Mouse (Mus musculus) forebrain, embryonic 11.5 days (tissue): ENCODE data around the gene Cenpu. TPM values are rescaled to one million over a fixed set of nuclear protein-coding genes. Genes with fewer than 3 reads are reported as not detected.
"Not testable (repeated sequence)": the region's sequence is repeated elsewhere in the genome, so short reads cannot be mapped to it uniquely, and the experiment has no call there.

Source experiments
- ATAC-seq: fragments of 200-750 bp; cut with Nextera tagmentation; replicated peaks from 2 replicates; pipeline ENCODE4 v1.8.0; 2017; ENCODE audit warnings: moderate TSS enrichment; ENCODE audit not compliant: low FRiP score
- DNase-seq: peaks from one replicate; pipeline ENCODE4 v3.0.0-alpha.2; 2017; ENCODE audit warnings: low spot score
- H3K27ac ChIP-seq: fragments of 300-500 bp; sonication (generic); 2 replicates; pipeline ENCODE4 v1.5.1; 2014; ENCODE audit warnings: low read depth, low read length
- H3K27me3 ChIP-seq: fragments of 300-500 bp; sonication (generic); 2 replicates; pipeline ENCODE4 v1.6.1; 2014; ENCODE audit warnings: mild to moderate bottlenecking, low read length, mixed read lengths; ENCODE audit not compliant: control insufficient read depth, insufficient read depth
- H3K36me3 ChIP-seq: fragments of 300-500 bp; sonication (generic); 2 replicates; pipeline ENCODE4 v1.6.1; 2014; ENCODE audit warnings: mild to moderate bottlenecking, low read length, moderate library complexity, mixed read lengths; ENCODE audit not compliant: control insufficient read depth, insufficient read depth
- H3K4me1 ChIP-seq: fragments of 300-500 bp; sonication (generic); replicated peaks from 2 replicates; pipeline ENCODE4 v1.6.1; 2014; ENCODE audit warnings: low read length, mixed read lengths; ENCODE audit not compliant: control insufficient read depth, insufficient read depth
- H3K4me2 ChIP-seq: fragments of 300-500 bp; sonication (generic); 2 replicates; pipeline ENCODE4 v1.6.1; 2014; ENCODE audit warnings: low read depth, mild to moderate bottlenecking, low read length, moderate library complexity, mixed read lengths; ENCODE audit not compliant: severe bottlenecking
- H3K4me3 ChIP-seq: fragments of 300-500 bp; sonication (generic); 2 replicates; pipeline ENCODE4 v1.5.1; 2014; ENCODE audit warnings: low read depth, low read length
- H3K9ac ChIP-seq: fragments of 300-500 bp; sonication (generic); 2 replicates; pipeline ENCODE4 v1.6.1; 2014; ENCODE audit warnings: low read length
- H3K9me3 ChIP-seq: fragments of 300-500 bp; sonication (generic); 2 replicates; pipeline ENCODE4 v1.6.1; 2016; ENCODE audit warnings: low read length, mixed read lengths; ENCODE audit not compliant: control insufficient read depth
- WGBS: fragments of 180-500 bp; shearing (Covaris S2); extraction: QIAGEN DNeasy Blood & Tissue Kit; methylation state at CpG from one replicate; pipeline ENCODE4 v1.1.7; 2014; 5-methylcytosine and 5-hydroxymethylcytosine counted together
- polyA plus RNA-seq: library from polyadenylated mRNA; unstranded; fragments of >200 nt; fragmentation: Nextera tagmentation; extraction: Ambion mirVana; gene quantifications from 2 replicates; pipeline ENCODE4 v1.2.1, GENCODE M21; 2014

Gene Cenpu
- polyA plus RNA-seq, 1 experiment from 2014 or later: 32.6 TPM

DNA sequence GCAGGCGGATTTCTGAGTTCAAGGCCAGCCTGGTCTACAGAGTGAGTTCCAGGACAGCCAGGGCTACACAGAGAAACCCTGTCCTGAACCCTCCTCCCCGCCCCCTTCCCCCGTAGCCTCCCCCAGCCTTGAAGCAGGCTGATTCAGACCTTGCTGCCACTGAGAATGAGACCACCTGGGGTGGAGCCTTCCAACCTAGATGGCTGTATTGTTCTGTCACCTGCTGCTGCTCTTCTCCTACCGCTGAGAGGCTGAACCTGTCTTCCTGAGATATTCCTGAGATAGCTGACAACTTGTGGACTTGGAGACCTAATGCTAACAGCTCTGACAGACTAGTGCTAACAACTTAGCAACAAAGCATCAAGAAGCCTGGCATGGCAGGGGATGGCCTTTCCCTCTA is 32.5 kb downstream of the Cenpu start:
- ATAC-seq: not testable (repeated sequence)

DNA sequence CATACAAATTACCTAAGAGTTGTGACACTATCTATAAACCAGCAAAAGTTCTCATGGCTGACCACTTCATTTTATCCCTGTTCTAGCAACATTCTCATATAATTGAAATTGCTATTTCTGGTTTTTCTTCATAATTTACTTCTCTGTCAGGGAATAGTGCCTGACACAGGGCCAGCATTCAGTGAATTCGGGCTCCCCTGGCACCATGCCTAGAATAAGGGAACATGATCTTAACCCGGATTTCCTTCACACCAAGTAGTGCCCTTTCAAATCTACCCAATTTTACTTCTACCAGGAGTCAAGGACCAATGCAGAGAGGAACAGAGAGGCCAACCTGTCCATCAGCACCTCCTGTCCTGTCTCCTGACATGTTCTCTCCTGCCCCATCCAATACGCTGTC is 33.7 kb downstream of the Cenpu start:
- no peak overlapping the region for H3K27ac ChIP-seq
- DNase-seq: no peak
- no peak overlapping the region for H3K9ac ChIP-seq
- ATAC-seq: no peak
- no peaks in the 10 kb centered on the region for H3K27me3 ChIP-seq
- no peaks in the 10 kb centered on the region for H3K36me3 ChIP-seq
- 88% methylated on average over 3 of the region's 3 CpGs for WGBS
- H3K4me1 ChIP-seq: no peaks in the 10 kb centered on the region
- no peak overlapping the region for H3K4me3 ChIP-seq
- H3K9me3 ChIP-seq: no peaks in the 10 kb centered on the region
- no peak overlapping the region for H3K4me2 ChIP-seq

More for the DNA sequence above, 32.5 kb downstream of the Cenpu start:
- WGBS: 53% methylated on average over 4 of the region's 4 CpGs
- not testable (repeated sequence) for H3K9me3 ChIP-seq, H3K4me3 ChIP-seq, H3K27me3 ChIP-seq, H3K27ac ChIP-seq, H3K36me3 ChIP-seq, DNase-seq, H3K9ac ChIP-seq, H3K4me1 ChIP-seq, H3K4me2 ChIP-seq

DNA sequence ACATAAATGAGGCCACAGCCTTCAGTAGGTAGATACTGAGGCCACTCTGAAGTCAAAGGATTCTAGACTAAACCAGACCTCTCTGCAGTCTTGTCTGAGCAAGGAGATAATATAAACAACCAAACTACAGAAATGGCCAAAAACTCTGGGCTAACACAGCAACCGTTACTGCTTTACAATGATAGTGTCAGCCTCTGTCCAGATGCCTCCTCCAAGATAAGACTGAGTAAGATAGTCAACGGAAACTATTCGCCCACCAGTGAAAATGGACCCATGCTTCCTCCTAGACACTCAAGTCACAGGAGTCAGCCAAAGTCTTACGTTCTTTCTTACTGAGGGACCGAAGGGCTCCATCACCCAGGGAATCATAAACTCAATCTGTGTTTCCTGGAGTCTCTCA is 36.1 kb downstream of the Cenpu start:
- 93% methylated on average over 5 of the region's 5 CpGs for WGBS
- no peak overlapping the region for H3K4me3 ChIP-seq
- no peak overlapping the region for H3K27ac ChIP-seq
- no peaks in the 10 kb centered on the region for H3K36me3 ChIP-seq
- no peaks in the 10 kb centered on the region for H3K27me3 ChIP-seq
- no peaks in the 10 kb centered on the region for H3K9me3 ChIP-seq
- H3K4me1 ChIP-seq: no peaks in the 10 kb centered on the region
- no peak overlapping the region for H3K9ac ChIP-seq
- H3K4me2 ChIP-seq: no peak overlapping the region
- no peak for DNase-seq
- ATAC-seq: no peak

DNA sequence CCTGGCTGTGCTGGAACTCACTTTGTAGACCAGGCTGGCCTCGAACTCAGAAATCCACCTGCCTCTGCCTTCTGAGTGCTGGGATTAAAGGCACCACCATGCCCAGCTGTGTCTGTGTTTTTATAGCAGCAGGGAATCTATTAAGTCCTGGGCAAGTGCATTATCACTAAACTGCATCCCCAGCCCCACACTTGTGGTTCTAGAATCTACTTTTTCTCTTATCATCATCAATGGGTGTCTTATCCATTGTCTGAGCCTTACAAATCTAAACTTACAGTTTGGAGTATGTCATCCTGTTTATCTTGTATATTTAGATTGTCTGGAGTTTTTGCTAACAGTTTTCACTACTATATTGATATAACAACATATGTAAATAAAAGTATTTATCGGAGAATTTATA is 36.8 kb downstream of the Cenpu start:
- DNase-seq (no peak), ATAC-seq (no peak)
- 98% methylated on average over 2 of the region's 2 CpGs for WGBS
- H3K4me3 ChIP-seq: no peak overlapping the region
- H3K9me3 ChIP-seq: no peaks in the 10 kb centered on the region
- no peaks in the 10 kb centered on the region for H3K4me1 ChIP-seq
- H3K27ac ChIP-seq: no peak overlapping the region
- H3K4me2 ChIP-seq: no peak overlapping the region
- H3K9ac ChIP-seq: no peak overlapping the region
- no peaks in the 10 kb centered on the region for H3K36me3 ChIP-seq
- no peaks in the 10 kb centered on the region for H3K27me3 ChIP-seq

DNA sequence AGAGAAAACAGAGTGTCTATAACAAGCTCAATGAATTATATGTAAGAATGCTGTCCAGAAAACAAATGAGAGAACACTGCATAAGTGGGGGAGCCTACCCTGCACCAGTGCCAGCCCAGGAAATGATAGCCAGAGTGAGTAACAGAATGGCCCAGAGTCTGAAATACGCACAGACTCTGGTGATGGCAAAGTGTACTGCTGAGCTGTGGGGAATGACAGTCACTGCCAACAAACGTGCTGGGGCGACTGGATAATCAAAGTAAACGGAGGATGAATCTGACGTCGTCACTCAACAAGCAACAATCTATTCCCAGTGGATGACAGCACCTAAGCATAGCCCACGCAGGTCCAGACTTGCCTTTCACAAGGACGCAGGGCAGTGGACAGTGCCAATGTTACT is 41.2 kb downstream of the Cenpu start:
- Histone ChIP-seq H3K36me3 (no peaks in the 10 kb centered on the region), H3K9me3 (no peaks in the 10 kb centered on the region), H3K27ac (no peak overlapping the region), H3K4me3 (no peak overlapping the region), H3K4me1 (no peaks in the 10 kb centered on the region), H3K9ac (no peak overlapping the region), H3K4me2 (no peak overlapping the region), H3K27me3 (no peaks in the 10 kb centered on the region)
- WGBS: 86% methylated on average over 8 of the region's 8 CpGs
- no peak for ATAC-seq
- DNase-seq: no peak

DNA sequence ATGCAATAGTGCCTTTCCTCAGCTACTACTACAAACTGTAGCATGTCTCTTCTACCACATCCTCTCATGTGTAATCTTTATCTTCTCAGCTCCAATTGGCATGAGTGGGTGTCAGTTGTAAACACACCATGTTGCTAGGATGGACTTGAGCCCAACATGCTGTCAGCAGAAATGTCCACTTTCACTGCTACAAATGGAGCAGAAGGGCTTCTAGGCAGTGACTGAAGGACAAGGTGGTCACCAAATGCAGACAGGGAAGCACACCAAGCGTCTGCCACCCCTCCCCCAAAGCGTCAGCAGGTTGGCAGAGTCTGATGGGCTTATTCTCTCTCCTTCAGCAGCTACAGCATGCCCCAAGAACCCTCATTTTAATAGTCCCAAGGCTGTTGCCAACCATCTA is 41.9 kb downstream of the Cenpu start:
- no peaks in the 10 kb centered on the region for H3K9me3 ChIP-seq
- ATAC-seq: no peak
- H3K4me1 ChIP-seq: no peaks in the 10 kb centered on the region
- H3K4me2 ChIP-seq: no peak overlapping the region
- WGBS: 81% methylated on average over 2 of the region's 2 CpGs
- H3K4me3 ChIP-seq: no peak overlapping the region
- no peak overlapping the region for H3K27ac ChIP-seq
- no peaks in the 10 kb centered on the region for H3K27me3 ChIP-seq
- no peak for DNase-seq
- no peak overlapping the region for H3K9ac ChIP-seq
- H3K36me3 ChIP-seq: no peaks in the 10 kb centered on the region

DNA sequence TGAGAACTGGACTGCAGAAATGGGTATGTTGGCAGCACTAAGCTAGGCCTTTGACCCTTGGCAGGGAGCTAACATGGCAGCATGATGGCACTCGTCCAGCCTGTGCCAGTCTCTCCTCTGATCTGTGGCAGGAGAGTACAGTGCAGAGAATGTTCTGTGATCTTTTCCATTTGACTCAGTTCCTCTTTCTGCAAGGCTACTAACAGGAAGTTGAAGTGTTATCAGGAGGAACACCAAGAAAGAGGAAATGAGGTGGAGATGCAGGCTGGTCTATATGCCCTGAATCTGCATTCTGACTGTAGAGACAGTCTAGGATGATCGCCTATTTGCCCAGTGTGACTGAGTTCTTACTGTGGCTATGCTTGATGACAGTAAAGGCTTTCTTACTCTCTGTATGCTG is 43.8 kb downstream of the Cenpu start:
- WGBS: 91% methylated on average over 2 of the region's 2 CpGs

DNA sequence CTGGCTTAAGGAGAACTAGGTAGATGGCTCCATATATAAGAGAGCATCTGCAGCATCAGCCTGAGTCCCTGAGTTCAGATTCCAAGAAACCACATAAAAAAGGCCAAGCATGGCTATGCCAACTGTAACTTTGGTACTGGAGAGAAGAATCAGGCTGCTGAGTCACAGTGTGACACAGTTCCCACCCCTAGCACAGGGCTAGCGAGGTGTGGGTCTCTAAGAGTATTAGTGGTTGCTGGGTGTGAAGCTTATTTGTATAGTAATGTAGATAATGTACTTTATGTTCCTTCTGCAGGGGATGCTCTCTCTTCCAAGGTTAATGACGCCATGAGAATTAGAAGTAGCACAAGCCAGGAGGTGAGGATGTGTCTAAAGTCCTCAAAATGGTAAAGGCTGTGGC is 44.7 kb downstream of the Cenpu start:
- WGBS: 84% methylated on average over 2 of the region's 2 CpGs

More for the DNA sequence above, 43.8 kb downstream of the Cenpu start:
- Histone ChIP-seq H3K9ac (no peak overlapping the region), H3K4me3 (no peak overlapping the region), H3K4me2 (no peak overlapping the region), H3K36me3 (no peaks in the 10 kb centered on the region), H3K27me3 (no peaks in the 10 kb centered on the region), H3K27ac (no peak overlapping the region), H3K9me3 (no peaks in the 10 kb centered on the region), H3K4me1 (no peaks in the 10 kb centered on the region)
- ATAC-seq (no peak), DNase-seq (no peak)

DNA sequence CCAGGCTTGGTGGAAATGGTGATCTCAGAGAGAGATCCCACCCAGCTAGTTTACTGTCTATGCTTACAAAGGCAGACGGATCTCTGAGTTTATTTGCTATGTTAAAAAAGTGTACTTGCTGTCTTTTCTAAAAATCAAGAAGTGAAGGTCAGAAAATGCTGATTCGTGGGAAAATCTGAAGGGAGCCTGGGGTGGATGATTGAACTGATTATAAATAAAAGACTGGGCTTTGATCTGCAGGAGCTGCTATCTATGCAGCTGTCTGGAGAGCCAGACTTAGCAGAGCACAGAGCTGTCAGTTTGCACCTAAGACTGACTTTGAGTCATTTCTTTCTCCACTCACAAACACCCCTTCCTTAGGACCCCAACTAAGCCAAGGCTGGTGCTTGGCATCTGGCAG is 45.6 kb downstream of the Cenpu start:
- Histone ChIP-seq H3K36me3 (no peaks in the 10 kb centered on the region), H3K4me1 (no peaks in the 10 kb centered on the region), H3K4me3 (no peak overlapping the region), H3K9ac (no peak overlapping the region), H3K4me2 (no peak overlapping the region), H3K9me3 (no peaks in the 10 kb centered on the region), H3K27ac (no peak overlapping the region), H3K27me3 (no peaks in the 10 kb centered on the region)
- WGBS: 82% methylated on average over 2 of the region's 2 CpGs
- no peak for DNase-seq
- no peak for ATAC-seq

More for the DNA sequence above, 44.7 kb downstream of the Cenpu start:
- ATAC-seq (no peak), DNase-seq (no peak)
- no peak overlapping the region for H3K9ac ChIP-seq
- no peak overlapping the region for H3K4me3 ChIP-seq
- no peak overlapping the region for H3K4me2 ChIP-seq
- no peaks in the 10 kb centered on the region for H3K27me3 ChIP-seq
- H3K9me3 ChIP-seq: no peaks in the 10 kb centered on the region
- H3K36me3 ChIP-seq: no peaks in the 10 kb centered on the region
- H3K27ac ChIP-seq: no peak overlapping the region
- H3K4me1 ChIP-seq: no peaks in the 10 kb centered on the region
